Mouse (Mus musculus) brain, embryonic 14.5 days (tissue): ENCODE measurements around the gene Aox1.

Source experiments
- CTCF ChIP-seq: fragments of 200-500 bp; IDR thresholded peaks from 2 replicates; pipeline ENCODE4 v1.5.1; 2012; ENCODE audit warnings: inconsistent platforms, mild to moderate bottlenecking, moderate library complexity, borderline replicate concordance; ENCODE audit not compliant: insufficient read depth, insufficient read length; ENCODE audit errors: extremely low read depth
- POLR2A ChIP-seq: fragments of 200-500 bp; IDR thresholded peaks from 2 replicates; pipeline ENCODE4 v1.6.1; 2012; ENCODE audit warnings: mild to moderate bottlenecking, inconsistent platforms, borderline replicate concordance; ENCODE audit not compliant: poor library complexity, insufficient read depth, insufficient read length, severe bottlenecking; ENCODE audit errors: extremely low read depth

DNA sequence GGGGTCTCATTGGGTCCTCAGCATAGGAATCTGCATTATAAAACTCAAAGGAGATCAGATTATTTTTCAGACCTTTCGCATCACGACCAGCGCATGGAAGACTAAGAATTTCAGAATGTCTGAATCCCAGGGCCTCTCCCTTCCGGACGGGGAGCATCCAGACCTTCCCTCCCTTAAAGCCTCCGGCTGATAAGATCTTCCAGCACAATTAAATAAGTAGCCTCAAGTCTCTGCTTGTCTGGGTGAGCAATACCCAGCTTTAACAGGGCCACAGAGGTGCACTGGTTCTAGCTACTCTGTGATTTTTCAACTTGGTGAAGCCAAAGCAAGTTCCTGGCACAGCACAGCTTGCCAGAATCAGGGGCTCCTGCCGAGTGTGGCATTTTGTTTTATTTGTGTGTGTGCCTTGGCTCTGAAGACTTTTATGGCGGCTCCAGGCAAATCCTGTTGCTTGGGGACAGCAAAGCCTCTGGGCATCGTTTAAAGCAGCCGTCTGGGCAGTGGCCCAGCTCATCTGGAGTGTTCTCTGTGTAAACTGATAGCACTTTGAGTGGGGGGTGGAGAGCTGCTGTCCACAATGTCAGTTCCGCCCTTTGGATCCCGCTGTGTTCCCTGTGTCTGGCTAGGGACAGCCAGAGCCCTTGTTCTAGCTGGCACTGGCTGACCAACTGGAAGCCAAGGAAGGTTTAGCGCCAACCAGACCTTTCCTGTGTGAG, 583 bp downstream of the Aox1 start:
- TF ChIP-seq CTCF (no peak), POLR2A (no peak)
